Mouse (Mus musculus) MEL (cell line): Measurements from ENCODE around the gene Gtf2e1.

ENCODE experiments used
- CTCF ChIP-seq, 3 experiments: IDR thresholded peaks in 2 of 3; conservative IDR thresholded peaks in 1 of 3; 2 replicates each; pipeline ENCODE4 v1.5.1; 2011 to 2012; ENCODE audit warnings: low read length in 3 of 3, low read depth in 2 of 3, mild to moderate bottlenecking in 2 of 3, improper control_type of control experiment in 1 of 3, inconsistent platforms in 1 of 3, mixed read lengths in 1 of 3, moderate library complexity in 1 of 3; ENCODE audit not compliant: control insufficient read depth in 1 of 3, insufficient read depth in 1 of 3, poor library complexity in 1 of 3, severe bottlenecking in 1 of 3
- EP300 ChIP-seq, 2 experiments: IDR thresholded peaks; 2 replicates each; pipeline ENCODE4 v1.6.1; 2011; ENCODE audit warnings: improper control_type of control experiment in 2 of 2, low read length in 2 of 2, low read depth in 1 of 2, mild to moderate bottlenecking in 1 of 2
- GABPA ChIP-seq: IDR thresholded peaks from 2 replicates; pipeline ENCODE4 v1.6.1; 2012; ENCODE audit warnings: low read depth, mild to moderate bottlenecking, inconsistent platforms, low read length, improper control_type of control experiment, moderate library complexity
- KAT2A ChIP-seq: conservative IDR thresholded peaks from 2 replicates; pipeline ENCODE4 v1.6.1; 2012; ENCODE audit warnings: low read depth, low read length, improper control_type of control experiment, inconsistent platforms
- MAFK ChIP-seq: IDR thresholded peaks from 2 replicates; pipeline ENCODE4 v1.6.1; 2011; ENCODE audit warnings: low read depth, mild to moderate bottlenecking, low read length, improper control_type of control experiment, borderline replicate concordance
- MEF2A ChIP-seq: IDR thresholded peaks from 2 replicates; pipeline ENCODE4 v1.6.1; 2014; ENCODE audit warnings: low read depth, mild to moderate bottlenecking, inconsistent platforms, low read length, improper control_type of control experiment; ENCODE audit not compliant: poor library complexity, insufficient replicate concordance, severe bottlenecking; ENCODE audit errors: extremely low read depth
- NRF1 ChIP-seq: IDR thresholded peaks from 2 replicates; pipeline ENCODE4 v1.6.1; 2014; ENCODE audit warnings: low read depth, mild to moderate bottlenecking, inconsistent platforms, low read length, improper control_type of control experiment, moderate library complexity; ENCODE audit not compliant: poor library complexity, insufficient read depth, severe bottlenecking
- POLR2A ChIP-seq, 2 experiments: IDR thresholded peaks; 2 replicates each; pipeline ENCODE4 v1.6.1; 2011 to 2012; ENCODE audit warnings: low read length in 2 of 2, mild to moderate bottlenecking in 2 of 2, control low read depth in 1 of 2, improper control_type of control experiment in 1 of 2, low read depth in 1 of 2, moderate library complexity in 1 of 2; ENCODE audit not compliant: control insufficient read depth in 1 of 2, insufficient read depth in 1 of 2, poor library complexity in 1 of 2
- SIN3A ChIP-seq: IDR thresholded peaks from 2 replicates; pipeline ENCODE4 v1.6.1; 2012; ENCODE audit warnings: low read length, improper control_type of control experiment, inconsistent platforms
- TAL1 ChIP-seq: IDR thresholded peaks from 2 replicates; pipeline ENCODE4 v1.6.1; 2012; ENCODE audit warnings: mild to moderate bottlenecking, inconsistent platforms, low read length, moderate library complexity, mixed read lengths
- USF1 ChIP-seq: IDR thresholded peaks from 2 replicates; pipeline ENCODE4 v1.6.1; 2014; ENCODE audit warnings: low read depth, mild to moderate bottlenecking, inconsistent platforms, low read length, improper control_type of control experiment, moderate library complexity

GRCm38 (mm10) chr16:37572117-37572754 is 32.6 kb upstream of the Gtf2e1 start:
- TF ChIP-seq POLR2A (IDR thresholded peaks at IDR 0.05; ENCODE audit: control insufficient read depth in 1 of 2, insufficient read depth in 1 of 2, low read depth in 1 of 2, low read length in 2 of 2, poor library complexity in 1 of 2) (no peak), SIN3A (no peak), CTCF (IDR thresholded peaks at IDR 0.05 in 2 of 3, conservative IDR thresholded peaks at IDR 0.05 in 1 of 3; ENCODE audit: control insufficient read depth in 1 of 3, insufficient read depth in 1 of 3, low read depth in 2 of 3, low read length in 3 of 3, poor library complexity in 1 of 3, severe bottlenecking in 1 of 3) (no peak), EP300 (IDR thresholded peaks at IDR 0.05; ENCODE audit: low read depth in 1 of 2, low read length in 2 of 2) (no peak), NRF1 (no peak), MEF2A (no peak), MAFK (no peak), GABPA (no peak), TAL1 (no peak), KAT2A (no peak), USF1 (no peak)
